Mouse (Mus musculus) gastrocnemius, postnatal 25 days (tissue): ENCODE results near the gene Eif2b3. TPM values are rescaled to one million over a fixed set of nuclear protein-coding genes. Genes with fewer than 3 reads are reported as not detected.

ENCODE experiments used
- total RNA-seq, 2 experiments: library from RNA; stranded (reverse); gene quantifications; 1 replicate in 1 of 2; 2 replicates in 1 of 2; pipeline ENCODE4 v1.2.3; 2021

Eif2b3 gene
- total RNA-seq, 2 experiments from 2014 or later: 17.6 to 18.4 TPM

Other genes with a start within 250 kb of the Eif2b3 start
- gene Toe1, start 211.8 kb upstream of the Eif2b3 start, total RNA-seq: 1 to 10 TPM; 3.8 to 4.4 TPM
- gene Mutyh, start 211.7 kb upstream of the Eif2b3 start, total RNA-seq: 1 to 10 TPM; 1.0 to 1.5 TPM
- gene Hpdl, start 197.7 kb upstream of the Eif2b3 start, total RNA-seq: 1 to 10 TPM; 2.0 to 2.3 TPM
- gene Zswim5, start 142.0 kb upstream of the Eif2b3 start, total RNA-seq: under 1 TPM; 0.11 to 0.13 TPM
- gene Urod, start 25.0 kb upstream of the Eif2b3 start, total RNA-seq: 10 to 100 TPM; 59.0 to 59.9 TPM
- gene Hectd3, start 24.1 kb upstream of the Eif2b3 start, total RNA-seq: 10 to 100 TPM; 13.1 to 14.7 TPM
- gene Ptch2, start 76.7 kb downstream of the Eif2b3 start, total RNA-seq: 1 to 10 TPM; 1.5 to 1.8 TPM
- 1 to 10 TPM; 2.0 to 3.0 TPM for gene Btbd19, start 106.3 kb downstream of the Eif2b3 start, total RNA-seq
- gene Tctex1d4, start 107.4 kb downstream of the Eif2b3 start, total RNA-seq: not detected
- under 1 TPM; 0.51 to 0.62 TPM for gene Plk3, start 114.6 kb downstream of the Eif2b3 start, total RNA-seq
- gene Rps8, start 136.8 kb downstream of the Eif2b3 start, total RNA-seq: 100 to 1,000 TPM; 527 to 576 TPM
- gene Kif2c, start 163.2 kb downstream of the Eif2b3 start, total RNA-seq: under 1 TPM; 0.36 to 0.40 TPM
- gene Tmem53, start 232.5 kb downstream of the Eif2b3 start, total RNA-seq: 1 to 10 TPM; 3.4 to 6.6 TPM
- gene Armh1, start 232.7 kb downstream of the Eif2b3 start, total RNA-seq: not detected